ENCODE assay signal across 22 mouse cellular contexts in genomic region chr8:127424211-127424916, GRCm38 (mm10).
DNase-seq lines count a peak whose midpoint lies in the region; ATAC-seq and TF ChIP-seq lines count a peak whose summit lies in the region.
"Had no signal": no experiment of that assay in that cellular context is flagged by ENCODE, and none has a peak within 500 bp of the region (broad histone marks: within the 10 kb centered on the region; RNA-seq: fewer than 3 reads in every experiment).

No protein-coding gene starts in this region.

- H3K9me3 ChIP-seq in hindbrain, embryonic 14.5 days (ENCODE audit: control insufficient read depth, low read length), result no peaks in the 10 kb centered on the region
- no peaks in the 10 kb centered on the region for H3K9me3 ChIP-seq in hindbrain, embryonic 11.5 days (ENCODE audit: control insufficient read depth, low read length)
- H3K9me3 ChIP-seq in limb, embryonic 10.5 days (replicated peaks), result no peaks in the 10 kb centered on the region
- H3K9me3 ChIP-seq: heart, embryonic 15.5 days; limb, embryonic 12.5 days; liver, embryonic 13.5 days; lung, embryonic 15.5 days; neural tube, embryonic 12.5 days; stomach, embryonic 15.5 days had no signal

- TF ChIP-seq CTCF in brain, embryonic 14.5 days (IDR thresholded peaks at IDR 0.05; ENCODE audit: borderline replicate concordance, extremely low read depth, insufficient read depth, insufficient read length), result no peak

- DNase-seq in cerebellum, postnatal 14 days, result peak; percentile 7 to 45
- DNase-seq in cerebellum, adult 8-10 months, result no peak
- DNase-seq in hindbrain, embryonic 14.5 days (ENCODE audit: low spot score), result peak; percentile 57
- no peak for DNase-seq in hindbrain, embryonic 11.5 days (ENCODE audit: low spot score)
- peak; percentile 88 for DNase-seq in brain, embryonic 14.5 days (ENCODE audit: low read depth)
- DNase-seq in limb, embryonic 10.5 days (ENCODE audit: low spot score), result peak; percentile 25
- no peak for DNase-seq in urinary bladder, postnatal 14 days (ENCODE audit: low spot score)
- DNase-seq: adrenal gland, postnatal 14 days; gastrocnemius, postnatal 14 days; liver, embryonic 13.5 days; right cerebral cortex, postnatal 25 days; thymus, adult 2 months had no signal

- 73% methylated on average over 13 of the region's 13 CpGs for WGBS in hindbrain, embryonic 14.5 days
- 94% methylated on average over 13 of the region's 13 CpGs for WGBS in hindbrain, embryonic 11.5 days
- 90% methylated on average over 13 of the region's 13 CpGs for WGBS in limb, embryonic 10.5 days

- TF ChIP-seq POLR2A in brain, embryonic 14.5 days (IDR thresholded peaks at IDR 0.05; ENCODE audit: borderline replicate concordance, extremely low read depth, insufficient read depth, insufficient read length, poor library complexity, severe bottlenecking), result no peak

- H3K4me3 ChIP-seq in hindbrain, embryonic 14.5 days (replicated peaks; ENCODE audit: low read length), result no peak overlapping the region
- H3K4me3 ChIP-seq in hindbrain, embryonic 11.5 days (ENCODE audit: low read depth, low read length), result no peak overlapping the region
- H3K4me3 ChIP-seq in limb, embryonic 10.5 days, result no peak overlapping the region
- H3K4me3 ChIP-seq: erythroblast, embryonic 14.5 days; heart, embryonic 15.5 days; limb, embryonic 12.5 days; liver, embryonic 13.5 days; lung, embryonic 15.5 days; neural tube, embryonic 12.5 days; stomach, embryonic 15.5 days had no signal

- no peaks in the 10 kb centered on the region for H3K27me3 ChIP-seq in hindbrain, embryonic 14.5 days (ENCODE audit: control insufficient read depth, insufficient read depth, low read length)
- H3K27me3 ChIP-seq in hindbrain, embryonic 11.5 days (ENCODE audit: control insufficient read depth, insufficient read depth, low read length), result no peaks in the 10 kb centered on the region
- H3K27me3 ChIP-seq in limb, embryonic 10.5 days (ENCODE audit: low read depth, poor library complexity, severe bottlenecking), result no peaks in the 10 kb centered on the region
- H3K27me3 ChIP-seq: CH12.LX; heart, embryonic 15.5 days; limb, embryonic 12.5 days; liver, embryonic 13.5 days; lung, embryonic 15.5 days; neural tube, embryonic 12.5 days; stomach, embryonic 15.5 days had no signal

- no peak for ATAC-seq in hindbrain, embryonic 14.5 days (ENCODE audit: low FRiP score)
- ATAC-seq in hindbrain, embryonic 11.5 days (ENCODE audit: low FRiP score), result no peak
- ATAC-seq: intestine, embryonic 16.5 days had no signal

- no peak overlapping the region for H3K4me2 ChIP-seq in hindbrain, embryonic 14.5 days (replicated peaks)
- no peak overlapping the region for H3K4me2 ChIP-seq in hindbrain, embryonic 11.5 days (replicated peaks; ENCODE audit: low read depth, low read length)
- H3K4me2 ChIP-seq: heart, embryonic 15.5 days; limb, embryonic 12.5 days; liver, embryonic 13.5 days; lung, embryonic 15.5 days; midbrain, embryonic 11.5 days; neural tube, embryonic 12.5 days; stomach, embryonic 15.5 days had no signal

- H3K9ac ChIP-seq in hindbrain, embryonic 14.5 days, result no peak overlapping the region
- H3K9ac ChIP-seq in hindbrain, embryonic 11.5 days (ENCODE audit: low read depth, low read length), result no peak overlapping the region
- H3K9ac ChIP-seq: heart, embryonic 15.5 days; limb, embryonic 12.5 days; liver, embryonic 13.5 days; lung, embryonic 15.5 days; neural tube, embryonic 12.5 days; stomach, embryonic 15.5 days had no signal

- H3K36me3 ChIP-seq in hindbrain, embryonic 14.5 days (replicated peaks; ENCODE audit: control insufficient read depth, insufficient read depth), result no peaks in the 10 kb centered on the region
- H3K36me3 ChIP-seq in hindbrain, embryonic 11.5 days (ENCODE audit: control insufficient read depth, insufficient read depth, low read length), result no peaks in the 10 kb centered on the region
- H3K36me3 ChIP-seq in limb, embryonic 10.5 days, result peaks cover 55% of the 10 kb centered on the region
- H3K36me3 ChIP-seq: liver, embryonic 13.5 days had no signal

- H3K4me1 ChIP-seq in hindbrain, embryonic 14.5 days (replicated peaks; ENCODE audit: control insufficient read depth, insufficient read depth, low read length), result no peaks in the 10 kb centered on the region
- no peaks in the 10 kb centered on the region for H3K4me1 ChIP-seq in hindbrain, embryonic 11.5 days (replicated peaks; ENCODE audit: control insufficient read depth, insufficient read depth, low read length)
- H3K4me1 ChIP-seq in limb, embryonic 10.5 days, result peaks cover 9% of the 10 kb centered on the region
- H3K4me1 ChIP-seq: heart, embryonic 15.5 days; limb, embryonic 12.5 days; liver, embryonic 13.5 days; lung, embryonic 15.5 days; stomach, embryonic 15.5 days had no signal

- no peak overlapping the region for H3K27ac ChIP-seq in hindbrain, embryonic 14.5 days
- H3K27ac ChIP-seq in hindbrain, embryonic 11.5 days (ENCODE audit: low read depth, low read length), result no peak overlapping the region
- no peak overlapping the region for H3K27ac ChIP-seq in limb, embryonic 10.5 days
- H3K27ac ChIP-seq: heart, embryonic 15.5 days; limb, embryonic 12.5 days; liver, embryonic 13.5 days; lung, embryonic 15.5 days; macrophage; neural tube, embryonic 12.5 days; stomach, embryonic 15.5 days had no signal

Comparison
In these comparisons a context has a peak if more than half of its experiments do, and no peak if none do; other contexts are left out.
1. DNase-seq: peak in cerebellum, postnatal 14 days (2 of 2), hindbrain, embryonic 14.5 days (single experiment), brain, embryonic 14.5 days (single experiment) and limb, embryonic 10.5 days (single experiment); none in cerebellum, adult 8-10 months (single experiment), hindbrain, embryonic 11.5 days (single experiment) and urinary bladder, postnatal 14 days (single experiment).